Mouse (Mus musculus) layer of hippocampus, postnatal 10 days (tissue): ENCODE results near the gene Arfgap3. TPM values are rescaled to one million over a fixed set of nuclear protein-coding genes. Genes with fewer than 3 reads are reported as not detected.
"Not testable (repeated sequence)": the region's sequence is repeated elsewhere in the genome, so short reads cannot be mapped to it uniquely, and the experiment has no call there.

Experiments
- DNase-seq, 2 experiments: peaks; one replicate each; pipeline ENCODE4 v3.0.0; 2021; ENCODE audit warnings: low spot score in 2 of 2
- long read RNA-seq: library from polyadenylated mRNA; stranded (forward); transcript quantifications from one replicate; pipeline ENCODE4 v2.0.0, GENCODE M21; 2023
- total RNA-seq, 2 experiments: library from RNA; stranded (reverse); gene quantifications; 2 replicates each; pipeline ENCODE4 v1.2.3; 2021

Arfgap3 gene
- total RNA-seq = 10 to 100 TPM; 19.8 to 22.7 TPM
- long read RNA-seq, partial matches to known transcripts = 2 of 22 reads
- long read RNA-seq, other reads (novel, unspliced or antisense) = 14 of 22 reads

DNA sequence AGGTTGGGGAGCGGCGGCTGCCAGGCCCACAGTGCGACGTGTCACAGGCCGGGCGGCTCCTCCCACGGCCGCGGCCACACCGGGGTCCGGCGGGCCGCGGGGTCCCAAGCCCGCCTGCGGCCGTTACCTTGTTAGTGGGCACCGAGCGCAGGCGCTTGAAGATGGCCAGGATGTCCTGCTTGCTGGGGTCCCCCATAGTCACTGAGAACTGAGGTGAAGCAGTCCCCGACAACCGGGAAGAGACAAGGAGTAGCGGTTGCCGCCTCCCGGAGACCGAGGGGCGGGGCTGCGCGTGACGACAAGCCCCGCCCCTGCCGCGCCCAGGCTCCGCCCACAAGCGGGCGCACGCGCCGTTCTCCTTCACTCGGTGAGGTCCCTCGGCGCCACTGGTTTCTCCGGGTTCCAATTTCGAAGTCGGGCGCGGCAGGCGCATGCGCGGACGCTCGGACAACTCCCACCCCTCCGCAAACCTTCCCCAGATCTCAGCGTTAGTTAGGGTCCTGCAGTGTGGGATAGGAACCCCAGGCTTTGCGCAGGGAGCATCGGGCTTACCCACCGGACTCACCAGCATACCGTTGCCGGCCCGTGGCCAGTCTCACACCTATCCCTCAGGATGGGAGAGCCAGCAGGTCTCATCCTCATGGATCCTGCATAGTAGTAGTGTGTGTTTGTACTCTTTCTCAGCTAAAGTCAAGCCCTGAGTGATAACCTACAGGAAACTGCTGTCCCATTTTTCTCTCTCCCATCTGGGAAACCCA, at the start of gene Arfgap3:
TSS of gene Arfgap3 (minus strand) at position 294 of the 758 bp plus-strand sequence.
- peak; percentile 94 to 97 for DNase-seq

DNA sequence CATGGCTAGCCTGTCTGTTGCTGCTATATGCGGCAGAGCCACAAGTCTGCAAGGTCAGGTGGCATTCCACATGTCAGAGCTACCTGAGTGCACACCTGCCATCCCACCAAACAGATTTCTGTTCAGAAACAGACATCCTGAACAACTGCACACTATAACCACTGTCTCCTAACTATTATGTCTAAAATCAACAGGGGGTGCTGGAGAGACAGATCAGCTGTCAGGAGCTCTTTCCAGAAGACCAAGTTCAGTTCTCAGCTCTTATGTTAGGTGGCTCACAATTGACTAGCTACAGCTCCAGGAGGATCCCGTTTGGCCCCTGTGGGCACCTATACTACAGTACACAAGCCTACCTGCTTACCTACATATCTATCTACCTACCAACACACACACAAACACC, 42.7 kb upstream of the Arfgap3 start:
- DNase-seq = no peak

GRCm38 (mm10) chr15:83387911-83388310, 37.9 kb upstream of the Arfgap3 start:
- DNase-seq = no peak

GRCm38 (mm10) chr15:83383633-83384032, 33.6 kb upstream of the Arfgap3 start:
- peak in 1 of 2 experiments; percentile 31 for DNase-seq

GRCm38 (mm10) chr15:83383136-83383535, 33.1 kb upstream of the Arfgap3 start:
- DNase-seq = no peak

- DNase-seq = no peak
These were observed 32.4 kb upstream of the Arfgap3 start for GRCm38 (mm10) chr15:83382467-83382866.

DNA sequence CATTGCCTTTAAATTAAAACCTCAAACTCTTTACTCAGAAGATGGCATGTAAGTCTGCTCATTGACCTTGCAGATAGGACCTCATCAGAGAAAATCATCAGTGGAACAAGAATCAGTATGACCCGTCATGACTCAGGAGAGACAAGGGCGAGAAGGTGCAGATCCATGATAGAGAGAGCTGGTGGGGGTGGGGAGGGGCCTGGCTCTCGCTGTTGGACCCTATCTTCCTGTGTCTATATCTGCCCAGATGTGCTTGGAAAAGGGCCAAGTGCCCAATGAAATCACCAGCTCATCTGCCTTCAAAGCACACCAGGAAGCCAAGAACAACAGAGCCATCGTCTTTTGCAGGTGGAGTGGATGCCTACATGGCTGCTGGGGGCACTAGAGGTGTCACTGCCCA, 27.1 kb upstream of the Arfgap3 start:
- DNase-seq = no peak

DNA sequence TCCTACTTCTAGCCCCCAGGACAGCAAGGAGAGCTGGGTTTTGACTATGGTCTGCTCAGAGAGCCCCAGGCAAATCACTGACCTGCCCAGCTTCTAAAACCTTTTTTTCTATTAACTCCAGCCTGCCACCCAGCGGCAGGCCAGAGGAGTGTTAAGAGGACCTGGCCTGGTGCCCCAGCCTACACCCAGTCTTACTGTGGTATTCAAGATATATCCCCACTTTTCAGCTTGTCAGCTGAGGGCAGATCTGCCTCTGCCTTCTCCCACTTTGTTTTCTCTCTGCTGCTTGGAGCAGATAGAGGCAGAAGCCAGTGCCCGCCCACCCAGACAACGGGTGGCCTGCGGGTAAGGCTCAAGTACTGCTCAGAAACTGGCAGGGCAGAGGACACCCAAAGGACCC, 25.1 kb upstream of the Arfgap3 start:
- DNase-seq = peak; percentile 65 to 77

DNA sequence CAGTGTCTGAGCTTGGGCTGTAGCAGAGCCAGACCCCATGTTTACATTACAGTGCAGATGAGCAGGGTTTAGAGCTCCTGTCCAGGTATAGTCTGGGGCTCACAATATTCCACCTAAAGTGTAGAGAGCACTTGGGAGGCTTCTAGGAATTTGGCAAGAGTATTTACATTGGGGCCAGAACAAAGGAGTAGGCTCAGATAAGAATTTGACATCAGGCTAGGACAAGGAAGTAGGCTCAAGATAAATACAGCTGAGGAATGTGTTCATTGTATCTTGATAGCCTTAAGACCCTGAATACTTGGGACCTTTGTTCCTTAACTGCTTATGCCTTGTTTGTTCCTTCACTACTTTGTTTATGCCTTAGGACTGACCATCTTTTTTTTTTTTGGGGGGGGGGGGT, 24.0 kb upstream of the Arfgap3 start:
- no peak for DNase-seq

GRCm38 (mm10) chr15:83368702-83369101, 18.7 kb upstream of the Arfgap3 start:
- DNase-seq = not testable (repeated sequence)

DNA sequence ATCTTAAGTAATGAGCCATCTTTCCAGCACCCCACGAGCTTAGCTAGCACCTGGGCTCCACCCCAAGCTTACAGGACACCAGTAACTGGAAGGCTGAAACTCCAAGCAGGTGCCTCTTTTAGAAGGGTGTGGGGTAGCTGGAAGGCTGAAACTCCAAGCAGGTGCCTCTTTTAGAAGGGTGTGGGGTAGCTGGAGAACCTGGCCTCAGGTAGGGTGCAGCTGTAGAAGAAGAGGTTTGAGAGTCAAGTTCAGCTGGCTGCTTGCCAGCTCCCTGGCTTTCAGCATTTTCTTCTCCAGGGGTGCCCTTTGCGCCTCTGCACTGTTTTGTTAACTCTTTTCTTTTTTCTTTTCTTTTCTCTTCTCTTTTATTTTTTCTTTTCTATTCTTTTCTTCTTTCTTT, 18.2 kb upstream of the Arfgap3 start:
- no peak for DNase-seq

DNA sequence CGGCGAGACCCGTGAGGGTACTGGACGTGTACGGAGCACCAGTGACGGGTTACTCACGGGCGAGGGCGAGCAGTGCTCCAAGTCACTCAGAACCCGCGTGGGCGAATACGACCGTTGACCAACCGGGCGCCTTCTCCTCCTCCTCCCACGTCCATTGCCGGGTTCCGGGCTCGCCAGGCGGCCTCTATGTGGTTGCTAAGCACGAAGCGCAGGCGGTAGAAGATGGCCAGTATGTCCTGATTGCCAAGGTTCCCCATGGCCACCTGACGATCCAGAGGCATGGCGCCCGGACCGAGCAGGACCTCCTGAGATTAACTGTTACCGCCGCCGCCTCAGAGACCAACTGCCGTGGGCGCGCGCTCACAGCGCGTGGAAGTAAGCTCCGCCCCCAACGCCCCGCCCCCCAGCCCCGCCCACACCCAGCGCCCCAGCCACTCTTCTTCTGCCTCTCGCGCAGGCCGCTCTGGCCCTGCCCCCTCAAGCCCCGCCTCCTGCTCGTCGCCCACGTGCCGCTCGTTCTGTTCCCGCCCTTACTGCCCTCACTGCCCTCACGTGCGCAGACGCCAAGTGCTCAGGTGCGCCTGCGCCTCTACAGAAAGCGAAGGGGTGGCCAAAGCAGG, 17.0 kb upstream of the Arfgap3 start:
- peak; percentile 61 to 67 for DNase-seq

DNA sequence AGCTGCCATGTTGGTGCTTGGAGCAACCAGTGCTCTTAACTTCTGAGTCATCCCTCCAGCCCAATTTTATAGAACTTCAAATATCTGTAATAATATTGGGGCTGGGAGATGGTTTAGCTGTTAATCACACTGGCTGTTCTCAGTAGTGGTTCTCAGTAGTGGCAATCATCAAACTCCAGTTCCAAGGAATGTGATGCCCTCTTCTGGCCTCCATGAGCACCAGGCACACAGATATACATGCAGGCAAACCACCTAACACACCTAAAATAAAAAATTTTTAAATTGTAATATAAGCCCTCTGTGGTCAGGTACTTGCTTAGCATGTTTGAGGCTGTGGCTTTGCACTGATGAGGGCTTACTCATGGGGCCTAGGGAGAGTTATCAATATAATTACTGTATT, 15.7 kb upstream of the Arfgap3 start:
- no peak for DNase-seq

- DNase-seq = no peak
These were observed 14.1 kb upstream of the Arfgap3 start for GRCm38 (mm10) chr15:83364194-83364593.

- DNase-seq = not testable (repeated sequence)
These were observed 12.8 kb upstream of the Arfgap3 start for GRCm38 (mm10) chr15:83362813-83363212.

DNA sequence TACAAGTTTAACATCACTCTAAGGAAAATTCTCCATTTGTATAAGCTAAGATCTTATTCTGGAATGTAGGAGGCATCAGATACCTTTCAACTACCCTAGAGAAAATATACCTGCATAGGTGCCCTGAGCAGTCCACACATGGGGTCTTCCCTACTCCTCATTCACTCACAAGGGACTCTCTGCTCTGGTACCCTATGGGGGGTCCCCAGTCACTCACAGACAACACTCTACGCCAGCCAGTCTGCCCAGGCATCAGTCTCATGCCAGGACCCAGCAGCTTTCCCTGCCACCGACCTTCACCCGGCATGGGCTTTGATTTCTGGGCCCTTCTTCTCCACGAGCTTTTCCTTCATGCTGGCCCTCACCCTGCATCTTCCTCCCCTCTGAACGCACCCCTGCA, 10.9 kb upstream of the Arfgap3 start:
- not testable (repeated sequence) for DNase-seq

GRCm38 (mm10) chr15:83360140-83360539, 10.1 kb upstream of the Arfgap3 start:
- no peak for DNase-seq

- no peak for DNase-seq
These were observed 8.4 kb upstream of the Arfgap3 start for GRCm38 (mm10) chr15:83358476-83358875.

GRCm38 (mm10) chr15:83351546-83351945, 1.5 kb upstream of the Arfgap3 start:
- DNase-seq = no peak

DNA sequence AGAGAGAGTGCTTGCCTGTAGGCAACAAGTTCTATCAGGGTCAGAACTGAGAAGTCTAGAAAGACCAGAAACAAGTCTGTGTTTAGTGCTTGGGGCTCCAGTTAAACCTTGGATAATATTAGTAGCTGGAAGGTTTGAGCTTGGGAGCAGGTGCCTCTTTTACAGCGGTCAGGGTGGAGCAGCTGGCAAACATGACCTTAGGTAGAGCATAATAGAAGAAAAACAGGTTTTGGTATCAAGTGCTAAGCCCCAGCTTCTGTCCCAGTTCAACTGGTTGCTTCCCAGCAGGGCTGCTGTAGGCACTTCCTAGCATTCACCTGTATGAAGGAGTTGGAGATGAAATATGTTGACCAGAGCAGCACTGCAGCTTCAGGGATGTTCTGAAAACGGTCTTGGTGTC, 812 bp upstream of the Arfgap3 start:
- DNase-seq = no peak

DNA sequence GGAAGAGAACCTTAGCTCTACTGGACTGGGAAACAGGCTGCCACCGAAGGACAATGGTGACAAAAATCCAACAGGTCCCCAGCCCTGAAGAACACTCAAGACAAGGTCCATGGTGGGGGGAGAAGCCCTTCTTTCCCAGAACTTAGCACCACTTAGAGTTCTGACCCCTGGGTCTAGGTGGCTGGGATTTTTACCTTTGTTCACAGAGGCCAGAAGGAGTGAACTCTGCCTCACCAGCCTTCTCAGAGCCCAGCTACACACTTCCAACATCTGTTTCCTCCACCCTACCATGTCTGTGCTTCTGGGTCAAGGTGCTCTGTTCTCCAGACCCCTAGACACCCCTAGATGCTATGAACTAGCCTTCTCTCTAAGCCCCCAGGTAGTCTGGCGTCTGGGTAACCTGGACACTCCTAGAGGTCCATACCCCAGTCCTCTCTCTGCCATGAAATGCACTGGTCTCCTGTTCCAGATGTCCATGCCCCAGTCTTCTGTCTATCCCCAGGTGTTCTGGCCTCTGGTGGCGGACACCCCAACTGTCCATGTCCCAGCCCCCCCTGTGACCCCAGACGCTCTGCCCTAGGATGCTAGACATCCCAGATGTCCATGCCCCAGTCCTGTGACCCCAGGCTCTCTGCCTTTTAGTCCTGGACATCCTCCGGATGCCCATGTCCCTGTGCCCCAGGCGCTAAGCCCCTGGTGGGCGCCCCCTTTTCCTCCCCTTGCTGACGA, 658 bp downstream of the Arfgap3 start:
- DNase-seq = no peak

GRCm38 (mm10) chr15:83348747-83349146, 1.3 kb downstream of the Arfgap3 start:
- no peak for DNase-seq
